Mouse (Mus musculus) CD4-positive naive resting alpha-beta T cell, adult 76 days (primary cell): ENCODE measurements around the gene Spindoc. TPM values are rescaled to one million over a fixed set of nuclear protein-coding genes. Genes with fewer than 3 reads are reported as not detected.

Experiments used
- total RNA-seq: library from RNA; stranded (reverse); gene quantifications from one replicate; pipeline ENCODE4 v1.2.4, GENCODE M21; 2023

Gene Spindoc
- 28.0 TPM for total RNA-seq

GRCm38 (mm10) chr19:7382903-7383865 is at the start of gene Spindoc:
Gene Spindoc (minus strand): TSS chr19:7382994.

GRCm38 (mm10) chr19:7416834-7417735 is 34.3 kb upstream of the Spindoc start, which contains the start of gene 2700081O15Rik:
Gene 2700081O15Rik (plus strand): TSS chr19:7417625.

DNA sequence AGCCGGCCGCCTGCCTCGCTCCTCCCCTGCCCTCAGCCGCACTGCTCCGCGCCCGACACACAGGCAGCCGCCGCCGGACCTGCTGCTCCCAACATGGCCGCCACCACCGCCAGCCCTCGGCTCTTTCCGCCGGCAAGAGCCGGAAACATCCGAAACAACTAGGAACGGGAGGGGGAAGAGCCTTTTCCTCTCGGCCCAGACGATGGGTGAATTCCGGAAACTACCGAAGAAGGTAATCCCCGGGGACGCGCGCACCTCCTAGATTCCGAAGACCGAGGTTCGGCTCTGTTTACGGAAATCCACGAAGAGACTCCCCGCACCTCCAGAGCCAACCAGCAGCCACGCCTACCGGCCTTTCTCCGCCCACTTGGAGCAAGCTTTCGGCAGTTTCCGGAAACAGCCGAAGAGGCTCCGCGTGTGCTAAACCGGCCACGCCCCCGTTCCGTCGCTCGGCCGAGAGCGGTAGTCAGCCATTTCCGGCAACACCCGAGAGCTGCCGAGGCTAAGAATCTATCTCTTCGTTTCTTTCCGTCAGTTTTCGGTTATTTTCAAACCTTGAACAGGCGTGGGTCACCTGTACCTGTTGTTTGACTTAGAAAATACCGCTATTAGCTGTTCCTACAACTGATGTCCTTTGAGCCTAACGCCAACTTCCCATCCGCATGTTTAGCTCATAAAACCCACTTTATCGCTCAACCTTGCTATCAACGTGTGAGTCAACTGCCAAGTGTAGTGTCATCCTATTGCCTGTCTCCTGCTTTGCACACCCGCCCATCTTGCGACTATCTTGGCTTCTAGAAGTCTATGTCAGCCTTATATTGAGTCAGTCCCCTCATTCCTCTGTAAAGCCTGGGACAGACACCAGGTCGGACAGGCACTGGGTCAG is 41.0 kb downstream of the Spindoc start, which contains the start of gene Mark2:
Mark2 (minus strand) TSS at position 349 of the 886 bp plus-strand sequence.

Other genes starting within 250 kb of the Spindoc start
- gene Otub1, start 176.7 kb downstream of the Spindoc start, total RNA-seq = 107 TPM
- 205 TPM for gene Cox8a, start 165.4 kb downstream of the Spindoc start, total RNA-seq
- gene Naa40, start 141.8 kb downstream of the Spindoc start, total RNA-seq = 33.5 TPM
- 1.7 TPM for gene Rcor2, start 115.7 kb downstream of the Spindoc start, total RNA-seq
- gene Mark2, start 41.1 kb downstream of the Spindoc start, total RNA-seq = 233 TPM
- 1.5 TPM for gene 2700081O15Rik, start 34.6 kb upstream of the Spindoc start, total RNA-seq
- gene Rtn3, start 100.3 kb upstream of the Spindoc start, total RNA-seq = 43.4 TPM
- 53.0 TPM for gene Atl3, start 111.0 kb upstream of the Spindoc start, total RNA-seq
- 19.3 TPM for gene Pla2g16, start 174.5 kb upstream of the Spindoc start, total RNA-seq
- gene Lgals12, start 224.2 kb upstream of the Spindoc start, total RNA-seq = not detected
- gene Hrasls5, start 229.5 kb upstream of the Spindoc start, total RNA-seq = 0.56 TPM